Mouse (Mus musculus) cerebellum, adult 2 months (tissue): Measurements from ENCODE around the gene Vps13d. TPM values are rescaled to one million over a fixed set of nuclear protein-coding genes. Genes with fewer than 3 reads are reported as not detected.
A peak's percentile ranks its signal among the peaks of the same experiment; 100 is the strongest.

Experiments used
- DNase-seq, 2 experiments: peaks; one replicate each; pipeline ENCODE4 v3.0.0; 2021
- H3K27ac ChIP-seq: fragments of 200-500 bp; 2 replicates; pipeline ENCODE4 v1.5.1; 2012; ENCODE audit warnings: low read length, control low read depth, inconsistent platforms; ENCODE audit not compliant: insufficient read depth
- H3K27me3 ChIP-seq: fragments of 200-500 bp; 2 replicates; pipeline ENCODE4 v1.6.1; 2012; ENCODE audit warnings: inconsistent platforms, mild to moderate bottlenecking, low read length, moderate library complexity; ENCODE audit not compliant: control insufficient read depth, insufficient read depth
- H3K4me1 ChIP-seq: fragments of 200-500 bp; 2 replicates; pipeline ENCODE4 v1.6.1; 2011; ENCODE audit warnings: low read length; ENCODE audit not compliant: control insufficient read depth, insufficient read depth
- H3K4me3 ChIP-seq: fragments of 200-500 bp; replicated peaks from 2 replicates; pipeline ENCODE3; 2011; ENCODE audit warnings: mild to moderate bottlenecking, low read depth, low read length, control low read depth; ENCODE audit not compliant: insufficient read depth
- CTCF ChIP-seq: fragments of 200-500 bp; IDR thresholded peaks from 2 replicates; pipeline ENCODE4 v1.5.1; 2011; ENCODE audit warnings: low read depth, mild to moderate bottlenecking, control low read depth, low read length, moderate library complexity, borderline replicate concordance; ENCODE audit not compliant: insufficient read depth
- POLR2A ChIP-seq: fragments of 200-500 bp; IDR thresholded peaks from 2 replicates; pipeline ENCODE4 v1.6.1; 2011; ENCODE audit warnings: low read length, control low read depth, borderline replicate concordance; ENCODE audit not compliant: insufficient read depth
- WGBS: fragments of 180-500 bp; shearing (Covaris S2); methylation state at CpG from one replicate; pipeline ENCODE4 v1.1.7; 2018; 5-methylcytosine and 5-hydroxymethylcytosine counted together
- polyA plus RNA-seq: library from polyadenylated mRNA; depleted of rRNA; stranded (reverse); fragments of >200 nt; gene quantifications from 2 replicates; pipeline ENCODE4 v1.2.3, GENCODE M21; 2012

Gene Vps13d
- polyA plus RNA-seq, 1 experiment = 51.9 TPM

GRCm38 (mm10) chr4:144961232-144961631, 233.6 kb downstream of the Vps13d start:
- Histone ChIP-seq H3K27ac (no peak overlapping the region), H3K4me1 (peaks cover 2% of the 10 kb centered on the region), H3K27me3 (no peaks in the 10 kb centered on the region), H3K4me3 (no peak overlapping the region)
- TF ChIP-seq CTCF = no peak
- no peak for TF ChIP-seq POLR2A
- no peak for DNase-seq
- 86% methylated on average over 4 of the region's 4 CpGs for WGBS

- no peak for TF ChIP-seq CTCF
- TF ChIP-seq POLR2A = no peak
- Histone ChIP-seq H3K27me3 (no peaks in the 10 kb centered on the region), H3K4me1 (peaks cover 2% of the 10 kb centered on the region), H3K4me3 (no peak overlapping the region), H3K27ac (no peak overlapping the region)
- DNase-seq = no peak
- 77% methylated on average over 8 of the region's 8 CpGs for WGBS
Measured at GRCm38 (mm10) chr4:144960188-144960904, 234.5 kb downstream of the Vps13d start.

GRCm38 (mm10) chr4:144957721-144958120, 237.1 kb downstream of the Vps13d start:
- Histone ChIP-seq H3K4me3 (no peak overlapping the region), H3K27ac (no peak overlapping the region), H3K4me1 (no peaks in the 10 kb centered on the region), H3K27me3 (no peaks in the 10 kb centered on the region)
- 40% methylated on average over 2 of the region's 2 CpGs for WGBS
- no peak for TF ChIP-seq CTCF
- no peak for TF ChIP-seq POLR2A
- DNase-seq = no peak

DNA sequence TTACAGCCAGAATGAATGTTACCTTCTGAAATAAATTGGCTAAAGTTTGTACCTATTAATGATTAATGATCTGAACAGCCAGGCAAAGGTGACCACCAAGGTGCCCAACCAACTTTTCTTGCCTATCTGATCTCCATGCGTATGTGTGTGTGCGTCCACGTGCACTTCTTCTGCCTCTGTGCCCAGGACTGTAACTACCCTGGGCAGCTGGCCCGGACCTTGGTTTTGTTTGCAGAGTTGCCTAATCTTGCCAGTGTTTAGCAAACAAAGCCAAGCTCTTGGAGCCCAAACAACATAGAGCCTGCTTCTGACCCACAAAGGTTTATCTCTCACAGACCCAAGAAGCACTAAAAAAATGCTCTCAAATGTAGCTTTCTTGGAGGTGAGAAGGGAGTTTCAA, 237.6 kb downstream of the Vps13d start:
- no peak for DNase-seq
- 51% methylated on average over 4 of the region's 4 CpGs for WGBS
- no peak overlapping the region for H3K4me3 ChIP-seq
- TF ChIP-seq CTCF = no peak
- no peak for TF ChIP-seq POLR2A
- H3K27me3 ChIP-seq = no peaks in the 10 kb centered on the region
- no peaks in the 10 kb centered on the region for H3K4me1 ChIP-seq
- no peak overlapping the region for H3K27ac ChIP-seq

DNA sequence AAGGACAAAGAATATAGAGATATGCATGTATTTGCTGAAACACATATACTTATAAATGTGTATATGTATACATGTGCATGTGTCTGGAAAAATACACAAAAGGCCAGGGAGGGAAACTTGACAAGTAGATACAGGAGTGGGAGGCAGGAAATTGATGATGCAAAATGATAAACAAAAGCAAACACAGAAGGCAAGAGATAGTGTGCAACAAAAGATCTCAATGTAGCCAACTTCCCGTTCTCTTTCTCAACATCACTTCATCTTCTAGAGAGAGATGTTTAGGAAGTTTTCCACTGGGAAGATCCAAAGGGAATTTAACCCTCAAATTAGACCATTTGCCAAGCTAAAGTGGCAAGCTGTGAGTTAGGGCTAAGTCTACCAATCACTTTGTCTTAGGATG, 238.5 kb downstream of the Vps13d start:
- Histone ChIP-seq H3K4me1 (no peaks in the 10 kb centered on the region), H3K4me3 (no peak overlapping the region), H3K27ac (no peak overlapping the region), H3K27me3 (no peaks in the 10 kb centered on the region)
- 80% methylated on average over 1 of the region's 1 CpGs for WGBS
- no peak for TF ChIP-seq CTCF
- TF ChIP-seq POLR2A = no peak
- DNase-seq = no peak

GRCm38 (mm10) chr4:144955863-144956262, 238.9 kb downstream of the Vps13d start:
- WGBS = 100% methylated on average over 1 of the region's 1 CpGs
- DNase-seq = no peak
- TF ChIP-seq CTCF (no peak), POLR2A (no peak)

GRCm38 (mm10) chr4:144953421-144953820, 241.4 kb downstream of the Vps13d start:
- 93% methylated on average over 1 of the region's 1 CpGs for WGBS
- DNase-seq = no peak
- H3K27ac ChIP-seq = no peak overlapping the region
- H3K27me3 ChIP-seq = no peaks in the 10 kb centered on the region
- TF ChIP-seq CTCF (no peak), POLR2A (no peak)
- peaks cover 5% of the 10 kb centered on the region for H3K4me1 ChIP-seq
- no peak overlapping the region for H3K4me3 ChIP-seq

More at GRCm38 (mm10) chr4:144955863-144956262, 238.9 kb downstream of the Vps13d start:
- no peak overlapping the region for H3K27ac ChIP-seq
- no peaks in the 10 kb centered on the region for H3K4me1 ChIP-seq
- H3K27me3 ChIP-seq = no peaks in the 10 kb centered on the region
- no peak overlapping the region for H3K4me3 ChIP-seq

DNA sequence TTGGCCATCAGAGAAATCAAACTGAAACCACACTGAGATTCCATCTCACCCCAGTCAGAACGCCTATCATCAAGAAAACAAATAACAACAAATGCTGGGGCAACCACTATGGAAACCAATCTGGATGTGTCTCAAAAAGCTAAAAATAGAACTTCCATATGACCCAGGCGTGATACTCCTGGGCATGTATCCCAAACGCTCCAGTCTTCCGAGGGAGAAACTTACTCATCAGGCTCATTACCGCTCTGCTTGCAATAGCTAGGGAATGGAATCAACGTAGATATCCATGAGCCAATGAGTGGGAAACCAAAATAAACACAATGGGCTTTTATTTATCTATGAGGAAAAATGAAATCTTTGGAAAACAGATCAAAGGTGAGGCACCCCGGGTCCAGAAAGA, 242.9 kb downstream of the Vps13d start:
- no peak overlapping the region for H3K27ac ChIP-seq
- 40% methylated on average over 7 of the region's 7 CpGs for WGBS
- H3K4me1 ChIP-seq = peaks cover 5% of the 10 kb centered on the region
- TF ChIP-seq POLR2A (no peak), CTCF (no peak)
- DNase-seq = peak in 1 of 2 experiments; percentile 62
- no peaks in the 10 kb centered on the region for H3K27me3 ChIP-seq
- H3K4me3 ChIP-seq = no peak overlapping the region

GRCm38 (mm10) chr4:144950883-144951282, 243.9 kb downstream of the Vps13d start:
- Histone ChIP-seq H3K27me3 (no peaks in the 10 kb centered on the region), H3K27ac (no peak overlapping the region), H3K4me1 (peaks cover 5% of the 10 kb centered on the region), H3K4me3 (no peak overlapping the region)
- WGBS = 96% methylated on average over 3 of the region's 3 CpGs
- TF ChIP-seq POLR2A = no peak
- TF ChIP-seq CTCF = no peak
- DNase-seq = no peak
